8 mouse cellular contexts compared by ENCODE assay signal in genomic region chr4:76450351-76451018, GRCm38 (mm10).
DNase-seq lines count a peak whose midpoint lies in the region; ATAC-seq and TF ChIP-seq lines count a peak whose summit lies in the region.

No protein-coding gene starts in this region.

- H3K36me3 ChIP-seq in hindbrain, embryonic 14.5 days (replicated peaks; ENCODE audit: control insufficient read depth, insufficient read depth), result no peaks in the 10 kb centered on the region
- no peaks in the 10 kb centered on the region for H3K36me3 ChIP-seq in limb, embryonic 13.5 days
- no peaks in the 10 kb centered on the region for H3K36me3 ChIP-seq in midbrain, embryonic 14.5 days (ENCODE audit: control insufficient read depth, insufficient read depth, low read length)
- H3K36me3 ChIP-seq in testis, adult 2 months (ENCODE audit: control insufficient read depth, insufficient read depth, low read length), result no peaks in the 10 kb centered on the region

- peak; percentile 42 to 62 for DNase-seq in adrenal gland, adult 18-20 months (ENCODE audit: low spot score in 2 of 2)
- peak; percentile 58 for DNase-seq in cerebellum, adult 9-10 months
- peak; percentile 82 for DNase-seq in forelimb bud, embryonic 11.5 days (ENCODE audit: low read depth, low spot score)
- DNase-seq in hindbrain, embryonic 14.5 days (ENCODE audit: low spot score), result peak; percentile 84
- DNase-seq in midbrain, embryonic 14.5 days, result peak; percentile 93
- DNase-seq in spleen, adult 12 weeks (ENCODE audit: low spot score), result no peak

- under 1% methylated on average over 32 of the region's 34 CpGs for WGBS in hindbrain, embryonic 14.5 days
- under 1% methylated on average over 33 of the region's 34 CpGs for WGBS in limb, embryonic 13.5 days
- 0% methylated on average over 34 of the region's 34 CpGs for WGBS in midbrain, embryonic 14.5 days

- ATAC-seq in hindbrain, embryonic 14.5 days (ENCODE audit: low FRiP score), result peak; percentile 78
- ATAC-seq in limb, embryonic 13.5 days (ENCODE audit: low FRiP score, low read depth), result peak; percentile 72
- ATAC-seq in midbrain, embryonic 14.5 days (ENCODE audit: low FRiP score, low TSS enrichment), result peak; percentile 84

- no peaks in the 10 kb centered on the region for H3K27me3 ChIP-seq in hindbrain, embryonic 14.5 days (ENCODE audit: control insufficient read depth, insufficient read depth, low read length)
- H3K27me3 ChIP-seq in limb, embryonic 13.5 days, result no peaks in the 10 kb centered on the region
- no peaks in the 10 kb centered on the region for H3K27me3 ChIP-seq in midbrain, embryonic 14.5 days (ENCODE audit: control insufficient read depth, insufficient read depth, low read length)
- no peaks in the 10 kb centered on the region for H3K27me3 ChIP-seq in testis, adult 2 months (ENCODE audit: control insufficient read depth, insufficient read depth, low read length)

- peak overlapping the region; percentile 95 for H3K9ac ChIP-seq in hindbrain, embryonic 14.5 days
- H3K9ac ChIP-seq in limb, embryonic 13.5 days, result peak overlapping the region; percentile 99
- H3K9ac ChIP-seq in midbrain, embryonic 14.5 days (replicated peaks; ENCODE audit: low read length), result peak overlapping the region; percentile 92

- no peaks in the 10 kb centered on the region for H3K9me3 ChIP-seq in hindbrain, embryonic 14.5 days (ENCODE audit: control insufficient read depth, low read length)
- no peaks in the 10 kb centered on the region for H3K9me3 ChIP-seq in limb, embryonic 13.5 days
- no peaks in the 10 kb centered on the region for H3K9me3 ChIP-seq in midbrain, embryonic 14.5 days (ENCODE audit: control insufficient read depth, low read length)

- H3K27ac ChIP-seq in hindbrain, embryonic 14.5 days, result peak overlapping the region; percentile 96
- H3K27ac ChIP-seq in limb, embryonic 13.5 days, result peak overlapping the region; percentile 98
- peak overlapping the region; percentile 96 for H3K27ac ChIP-seq in midbrain, embryonic 14.5 days (replicated peaks; ENCODE audit: low read depth, low read length)
- H3K27ac ChIP-seq in testis, adult 2 months (ENCODE audit: control insufficient read depth, insufficient read depth, low read depth, low read length), result peak overlapping the region; percentile 15

- no peak for TF ChIP-seq POLR2A in testis, adult 2 months (IDR thresholded peaks at IDR 0.05; ENCODE audit: control insufficient read depth, low read depth, low read length)

- peaks cover 9% of the 10 kb centered on the region; the same call in 1 of the 2 replicates for H3K4me1 ChIP-seq in hindbrain, embryonic 14.5 days (replicated peaks; ENCODE audit: control insufficient read depth, insufficient read depth, low read length)
- H3K4me1 ChIP-seq in limb, embryonic 13.5 days, result peaks cover 10% of the 10 kb centered on the region
- peaks cover 16% of the 10 kb centered on the region; the same call in 1 of the 2 replicates for H3K4me1 ChIP-seq in midbrain, embryonic 14.5 days (ENCODE audit: control insufficient read depth, insufficient read depth, low read length)
- peaks cover 11% of the 10 kb centered on the region for H3K4me1 ChIP-seq in testis, adult 2 months (ENCODE audit: control insufficient read depth, insufficient read depth, low read length)

- no peak for TF ChIP-seq CTCF in testis, adult 2 months (IDR thresholded peaks at IDR 0.05; ENCODE audit: control insufficient read depth, insufficient read depth, insufficient replicate concordance, low read depth, low read length)

- H3K4me2 ChIP-seq in hindbrain, embryonic 14.5 days (replicated peaks), result peak overlapping the region; percentile 61
- H3K4me2 ChIP-seq in limb, embryonic 13.5 days (replicated peaks), result peak overlapping the region; percentile 74
- peak overlapping the region; percentile 75 for H3K4me2 ChIP-seq in midbrain, embryonic 14.5 days (ENCODE audit: low read length)

- peak overlapping the region; percentile 98 for H3K4me3 ChIP-seq in hindbrain, embryonic 14.5 days (replicated peaks; ENCODE audit: low read length)
- peak overlapping the region; percentile 87 for H3K4me3 ChIP-seq in limb, embryonic 13.5 days
- peak overlapping the region; percentile 79 for H3K4me3 ChIP-seq in midbrain, embryonic 14.5 days (replicated peaks; ENCODE audit: low read depth, low read length)
- peak overlapping the region; percentile 86 for H3K4me3 ChIP-seq in testis, adult 2 months (ENCODE audit: control insufficient read depth, low read depth, low read length)

Comparison
In these comparisons a context has a peak if more than half of its experiments do, and no peak if none do; other contexts are left out.
1. H3K27ac ChIP-seq: peak in every context shown above with its lines; median percentile 98 in limb, embryonic 13.5 days; 96 in hindbrain, embryonic 14.5 days; 96 in midbrain, embryonic 14.5 days; 15 in testis, adult 2 months.